Mouse (Mus musculus): Measurements from ENCODE around the gene Elmod2.

Gene Elmod2

GRCm38 (mm10) chr8:83278431-83278830 lies 53.9 kb downstream of the Elmod2 start:
- no peak for DNase-seq (ENCODE audit: low read depth, low spot score)

GRCm38 (mm10) chr8:83274470-83274869 lies 57.8 kb downstream of the Elmod2 start:
- no peak for DNase-seq (ENCODE audit: low read depth, low spot score)

GRCm38 (mm10) chr8:83272464-83272863 lies 59.8 kb downstream of the Elmod2 start:
- no peak for DNase-seq (ENCODE audit: low read depth, low spot score)

- no peak for DNase-seq (ENCODE audit: low read depth, low spot score)
Observed at GRCm38 (mm10) chr8:83271172-83271571, 61.1 kb downstream of the Elmod2 start.

Measured in telencephalon, adult 2 months (tissue).